Mouse (Mus musculus): Measurements from ENCODE around the gene Aicda. TPM values are rescaled to one million over a fixed set of nuclear protein-coding genes. Genes with fewer than 3 reads are reported as not detected.
A peak's percentile ranks its signal among the peaks of the same experiment; 100 is the strongest.
"Not testable (repeated sequence)": the region's sequence is repeated elsewhere in the genome, so short reads cannot be mapped to it uniquely, and the experiment has no call there.

The Aicda gene
- total RNA-seq (2021) = not detected
- long read RNA-seq, experiment 1 = 0 reads
- long read RNA-seq, experiment 2 = 0 reads

- intact Hi-C loops (cut with DNase I) = no loop called here
- no peak for DNase-seq
Measured at GRCm38 (mm10) chr6:122553606-122554005, at the start of gene Aicda. Gene Aicda, plus strand, starts transcription at chr6:122553801.

GRCm38 (mm10) chr6:122505041-122505440 is 48.6 kb upstream of the Aicda start:
- DNase-seq = no peak
- intact Hi-C loops (cut with DNase I) = no loop called here

GRCm38 (mm10) chr6:122505545-122505944 is 48.1 kb upstream of the Aicda start, which contains the start of gene Mfap5:
Gene Mfap5, plus strand, starts transcription at chr6:122505845.
- DNase-seq = no peak
- intact Hi-C loops (cut with DNase I) = no loop called here

GRCm38 (mm10) chr6:122508494-122508893 is 45.1 kb upstream of the Aicda start:
- DNase-seq = peak; percentile 51 to 70
- intact Hi-C loops (cut with DNase I) = no loop called here

GRCm38 (mm10) chr6:122512914-122513878 is 40.4 kb upstream of the Aicda start:
- DNase-seq = no peak
- intact Hi-C loops (cut with DNase I) = no loop called here

- intact Hi-C loops (cut with DNase I) = no loop called here
- DNase-seq = no peak
Measured at GRCm38 (mm10) chr6:122514312-122514711, 39.3 kb upstream of the Aicda start.

GRCm38 (mm10) chr6:122515762-122516161 is 37.8 kb upstream of the Aicda start:
- intact Hi-C loops (cut with DNase I); DNase-seq: not testable (repeated sequence)

GRCm38 (mm10) chr6:122517668-122518067 is 35.9 kb upstream of the Aicda start:
- no peak for DNase-seq
- intact Hi-C loops (cut with DNase I) = no loop called here

GRCm38 (mm10) chr6:122519384-122519783 is 34.2 kb upstream of the Aicda start:
- intact Hi-C loops (cut with DNase I) = no loop called here
- DNase-seq = no peak

GRCm38 (mm10) chr6:122522595-122522994 is 31.0 kb upstream of the Aicda start:
- intact Hi-C loops (cut with DNase I) = no loop called here
- DNase-seq = no peak

- no peak for DNase-seq
- intact Hi-C loops (cut with DNase I) = no loop called here
Measured at GRCm38 (mm10) chr6:122523289-122523688, 30.3 kb upstream of the Aicda start.

GRCm38 (mm10) chr6:122527596-122527995 is 26.0 kb upstream of the Aicda start:
- DNase-seq = no peak
- intact Hi-C loops (cut with DNase I) = no loop called here

- no peak for DNase-seq
- intact Hi-C loops (cut with DNase I) = no loop called here
Measured at GRCm38 (mm10) chr6:122528136-122528535, 25.5 kb upstream of the Aicda start.

- no peak for DNase-seq
- intact Hi-C loops (cut with DNase I) = no loop called here
Measured at GRCm38 (mm10) chr6:122531466-122532174, 22.0 kb upstream of the Aicda start.

GRCm38 (mm10) chr6:122532883-122533302 is 20.7 kb upstream of the Aicda start:
- intact Hi-C loops (cut with DNase I) = no loop called here

GRCm38 (mm10) chr6:122534032-122534431 is 19.6 kb upstream of the Aicda start:
- intact Hi-C loops (cut with DNase I) = no loop called here
- DNase-seq = no peak

More at GRCm38 (mm10) chr6:122532883-122533302, 20.7 kb upstream of the Aicda start:
- no peak for DNase-seq

GRCm38 (mm10) chr6:122539564-122539963 is 14.0 kb upstream of the Aicda start:
- intact Hi-C loops (cut with DNase I) = no loop called here
- DNase-seq = no peak

- DNase-seq; intact Hi-C loops (cut with DNase I): not testable (repeated sequence)
Measured at GRCm38 (mm10) chr6:122542459-122542858, 11.1 kb upstream of the Aicda start.

- intact Hi-C loops (cut with DNase I) = no loop called here
- no peak for DNase-seq
Measured at GRCm38 (mm10) chr6:122543574-122543973, 10.0 kb upstream of the Aicda start.

- intact Hi-C loops (cut with DNase I) = no loop called here
- no peak for DNase-seq
Measured at GRCm38 (mm10) chr6:122544672-122545071, 8.9 kb upstream of the Aicda start.

GRCm38 (mm10) chr6:122545289-122545882 is 8.2 kb upstream of the Aicda start:
- no peak for DNase-seq
- intact Hi-C loops (cut with DNase I) = no loop called here
